In the genomic region with DNA sequence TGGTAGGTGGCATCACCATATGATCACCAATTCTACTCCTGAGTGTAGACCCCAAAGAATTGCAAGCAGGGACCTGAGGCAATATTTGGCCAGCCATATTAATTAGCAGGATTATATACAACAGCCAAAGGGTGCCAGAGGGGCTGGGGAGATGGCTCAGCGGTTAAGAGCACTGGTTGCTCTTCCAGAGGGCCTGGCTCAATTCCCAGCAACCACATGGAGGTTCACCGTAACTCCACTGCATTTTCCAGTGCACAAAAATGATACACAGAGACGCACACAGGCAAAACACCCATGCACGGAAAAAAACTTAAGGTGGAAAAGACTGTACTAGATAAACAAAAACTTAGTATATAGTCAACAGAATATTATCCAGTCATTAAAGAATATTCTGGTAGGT, we compare ENCODE assay signal across 21 mouse cellular contexts. TPM values are rescaled to one million over a fixed set of nuclear protein-coding genes. Genes with fewer than 3 reads are reported as not detected.
"Had no signal": no experiment of that assay in that cellular context is flagged by ENCODE, and none has a peak within 500 bp of the region (broad histone marks: within the 10 kb centered on the region; RNA-seq: fewer than 3 reads in every experiment).

No protein-coding gene starts in this region.

- H3K9ac ChIP-seq: kidney, embryonic 15.5 days; liver, embryonic 14.5 days; liver, postnatal 0 days had no signal

- DNase-seq: kidney, adult 11 months; kidney, adult 8-10 months; kidney, postnatal 10 days; kidney, postnatal 36 days; left cerebral cortex, postnatal 4 days; liver, postnatal 0 days; lung, postnatal 14 days; lung, postnatal 4 days; midbrain, embryonic 14.5 days; right cerebral cortex, adult 18-20 months; right cerebral cortex, postnatal 25 days; thymus, adult 2 months; thymus, postnatal 14 days; thymus, postnatal 4 days had no signal

- H3K27me3 ChIP-seq: kidney, embryonic 15.5 days had no signal

- H3K9me3 ChIP-seq: kidney, embryonic 15.5 days had no signal

- H3K4me3 ChIP-seq: kidney, embryonic 15.5 days had no signal

- H3K27ac ChIP-seq: kidney, embryonic 15.5 days; liver, embryonic 14.5 days; stomach, postnatal 0 days had no signal

- ATAC-seq: liver, postnatal 0 days had no signal

- H3K4me2 ChIP-seq: kidney, embryonic 15.5 days; liver, embryonic 11.5 days; midbrain, embryonic 11.5 days had no signal

- H3K36me3 ChIP-seq: kidney, embryonic 15.5 days had no signal

RNA-seq across cellular contexts. Expression of gene Dnm1, which starts 25.9 kb away (rescaled TPM):
- total RNA-seq: megakaryocyte progenitor cell, adult 5-6 weeks; megakaryocyte-erythroid progenitor cell, adult 5-6 weeks had no signal
